Mouse (Mus musculus): ENCODE measurements around the gene Paqr5. TPM values are rescaled to one million over a fixed set of nuclear protein-coding genes. Genes with fewer than 3 reads are reported as not detected.
A peak's percentile ranks its signal among the peaks of the same experiment; 100 is the strongest.

Gene Paqr5
- polyA plus RNA-seq, 1 experiment from 2014 or later = 0.25 TPM

DNA sequence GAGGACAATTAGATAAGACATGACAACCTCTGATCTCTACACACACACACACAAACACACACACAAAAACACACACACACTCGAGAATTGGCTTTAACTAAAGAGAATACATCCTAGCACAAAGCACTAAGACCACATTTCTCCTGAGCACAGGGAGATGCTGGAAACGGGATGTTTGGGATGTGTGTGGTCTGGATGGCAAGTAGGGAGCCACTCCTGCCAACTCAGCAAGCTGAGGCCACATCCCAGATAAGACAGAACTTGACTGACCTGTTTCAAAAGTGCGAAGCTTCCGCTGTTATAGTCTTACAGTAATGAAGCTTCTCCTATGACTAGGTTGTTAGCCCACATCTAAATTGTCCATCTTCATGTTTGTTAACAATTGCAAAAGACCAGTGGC, 35.5 kb downstream of the Paqr5 start:
- no peak overlapping the region for H3K9ac ChIP-seq (replicated peaks; ENCODE audit: low read depth, low read length)
- H3K36me3 ChIP-seq (ENCODE audit: control insufficient read depth, insufficient read depth) = no peaks in the 10 kb centered on the region
- H3K4me3 ChIP-seq (replicated peaks; ENCODE audit: low read length) = no peak overlapping the region
- H3K4me1 ChIP-seq (replicated peaks; ENCODE audit: control insufficient read depth, insufficient read depth, low read length) = no peaks in the 10 kb centered on the region
- 64% methylated on average over 4 of the region's 4 CpGs for WGBS
- no peaks in the 10 kb centered on the region for H3K27me3 ChIP-seq (replicated peaks; ENCODE audit: control insufficient read depth, insufficient read depth, low read length)
- ATAC-seq = no peak
- no peaks in the 10 kb centered on the region for H3K9me3 ChIP-seq (ENCODE audit: control insufficient read depth, low read length)
- no peak overlapping the region for H3K4me2 ChIP-seq (ENCODE audit: low read length)
- H3K27ac ChIP-seq (ENCODE audit: low read length) = no peak overlapping the region

- H3K4me2 ChIP-seq (ENCODE audit: low read length) = no peak overlapping the region
- no peak for ATAC-seq
- WGBS = 31% methylated on average over 3 of the region's 3 CpGs
Measured at GRCm38 (mm10) chr9:61990738-61991137, 35.9 kb downstream of the Paqr5 start.

GRCm38 (mm10) chr9:61986055-61986454, 40.6 kb downstream of the Paqr5 start:
- H3K4me1 ChIP-seq (replicated peaks; ENCODE audit: control insufficient read depth, insufficient read depth, low read length) = 0 out of 2 replicates have a peak, but pooled peaks cover 2% of the 10 kb centered on the region
- no peaks in the 10 kb centered on the region for H3K9me3 ChIP-seq (ENCODE audit: control insufficient read depth, low read length)
- no peak overlapping the region for H3K9ac ChIP-seq (replicated peaks; ENCODE audit: low read depth, low read length)
- no peak overlapping the region for H3K4me2 ChIP-seq (ENCODE audit: low read length)
- no peaks in the 10 kb centered on the region for H3K27me3 ChIP-seq (replicated peaks; ENCODE audit: control insufficient read depth, insufficient read depth, low read length)
- H3K4me3 ChIP-seq (replicated peaks; ENCODE audit: low read length) = no peak overlapping the region
- H3K36me3 ChIP-seq (ENCODE audit: control insufficient read depth, insufficient read depth) = no peaks in the 10 kb centered on the region
- 85% methylated on average over 7 of the region's 7 CpGs for WGBS
- no peak for ATAC-seq
- no peak overlapping the region for H3K27ac ChIP-seq (ENCODE audit: low read length)

More at GRCm38 (mm10) chr9:61990738-61991137, 35.9 kb downstream of the Paqr5 start:
- Histone ChIP-seq H3K4me1 (replicated peaks; ENCODE audit: control insufficient read depth, insufficient read depth, low read length) (no peaks in the 10 kb centered on the region), H3K27me3 (replicated peaks; ENCODE audit: control insufficient read depth, insufficient read depth, low read length) (no peaks in the 10 kb centered on the region), H3K4me3 (replicated peaks; ENCODE audit: low read length) (no peak overlapping the region), H3K27ac (ENCODE audit: low read length) (no peak overlapping the region), H3K9ac (replicated peaks; ENCODE audit: low read depth, low read length) (no peak overlapping the region), H3K9me3 (ENCODE audit: control insufficient read depth, low read length) (no peaks in the 10 kb centered on the region), H3K36me3 (ENCODE audit: control insufficient read depth, insufficient read depth) (no peaks in the 10 kb centered on the region)

DNA sequence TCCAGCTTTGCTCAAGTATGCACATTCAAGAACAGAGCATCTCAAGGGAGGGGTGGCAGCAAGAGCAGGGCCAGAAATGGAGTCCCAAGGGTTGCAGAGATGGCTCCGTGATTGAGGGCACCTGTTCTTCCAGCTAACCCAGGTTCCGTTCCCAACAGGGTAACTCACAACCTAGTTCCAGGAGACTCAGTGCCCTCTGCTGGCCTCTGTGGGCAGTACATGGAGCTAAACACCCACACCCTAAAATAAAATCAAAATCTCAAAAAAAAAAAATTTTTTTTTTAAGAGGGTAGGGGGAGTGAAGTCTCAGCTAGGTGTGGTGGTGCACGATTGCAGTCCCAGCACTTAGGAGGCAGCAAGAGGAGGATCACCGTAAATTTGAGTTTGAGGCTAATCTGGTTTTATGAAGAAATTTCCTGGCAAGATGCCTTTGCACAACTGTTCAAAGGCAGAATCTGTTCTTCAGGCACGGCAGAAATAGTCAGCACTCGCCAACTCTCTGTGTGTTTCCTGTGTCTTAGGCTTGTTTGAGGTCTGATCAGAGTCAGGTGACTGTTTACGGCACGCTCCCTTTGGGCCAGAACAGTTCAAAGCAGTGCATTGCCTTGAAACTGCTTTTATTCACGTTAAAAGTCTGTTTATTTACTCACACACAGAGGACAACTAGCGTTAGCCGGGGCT, 41.3 kb downstream of the Paqr5 start:
- ATAC-seq = no peak
- Histone ChIP-seq H3K4me2 (ENCODE audit: low read length) (no peak overlapping the region), H3K4me3 (replicated peaks; ENCODE audit: low read length) (no peak overlapping the region), H3K9ac (replicated peaks; ENCODE audit: low read depth, low read length) (no peak overlapping the region), H3K27ac (ENCODE audit: low read length) (peak overlapping the region; percentile 23; the same call in 1 of the 2 replicates), H3K4me1 (replicated peaks; ENCODE audit: control insufficient read depth, insufficient read depth, low read length) (0 out of 2 replicates have a peak, but pooled peaks cover 2% of the 10 kb centered on the region), H3K36me3 (ENCODE audit: control insufficient read depth, insufficient read depth) (no peaks in the 10 kb centered on the region), H3K9me3 (ENCODE audit: control insufficient read depth, low read length) (no peaks in the 10 kb centered on the region), H3K27me3 (replicated peaks; ENCODE audit: control insufficient read depth, insufficient read depth, low read length) (no peaks in the 10 kb centered on the region)
- 51% methylated on average over 11 of the region's 11 CpGs for WGBS

GRCm38 (mm10) chr9:61982940-61983620, 43.6 kb downstream of the Paqr5 start:
- Histone ChIP-seq H3K27ac (ENCODE audit: low read length) (no peak overlapping the region), H3K4me1 (replicated peaks; ENCODE audit: control insufficient read depth, insufficient read depth, low read length) (0 out of 2 replicates have a peak, but pooled peaks cover 2% of the 10 kb centered on the region), H3K27me3 (replicated peaks; ENCODE audit: control insufficient read depth, insufficient read depth, low read length) (no peaks in the 10 kb centered on the region), H3K9ac (replicated peaks; ENCODE audit: low read depth, low read length) (no peak overlapping the region), H3K4me2 (ENCODE audit: low read length) (no peak overlapping the region), H3K4me3 (replicated peaks; ENCODE audit: low read length) (no peak overlapping the region), H3K36me3 (ENCODE audit: control insufficient read depth, insufficient read depth) (no peaks in the 10 kb centered on the region), H3K9me3 (ENCODE audit: control insufficient read depth, low read length) (no peaks in the 10 kb centered on the region)
- no peak for ATAC-seq
- WGBS = 91% methylated on average over 7 of the region's 7 CpGs

- ATAC-seq = no peak
- Histone ChIP-seq H3K27ac (ENCODE audit: low read length) (no peak overlapping the region), H3K9me3 (ENCODE audit: control insufficient read depth, low read length) (no peaks in the 10 kb centered on the region), H3K4me3 (replicated peaks; ENCODE audit: low read length) (no peak overlapping the region), H3K4me1 (replicated peaks; ENCODE audit: control insufficient read depth, insufficient read depth, low read length) (0 out of 2 replicates have a peak, but pooled peaks cover 2% of the 10 kb centered on the region), H3K36me3 (ENCODE audit: control insufficient read depth, insufficient read depth) (no peaks in the 10 kb centered on the region), H3K4me2 (ENCODE audit: low read length) (no peak overlapping the region), H3K27me3 (replicated peaks; ENCODE audit: control insufficient read depth, insufficient read depth, low read length) (no peaks in the 10 kb centered on the region), H3K9ac (replicated peaks; ENCODE audit: low read depth, low read length) (no peak overlapping the region)
- 72% methylated on average over 5 of the region's 5 CpGs for WGBS
Measured at GRCm38 (mm10) chr9:61981876-61982275, 44.8 kb downstream of the Paqr5 start.

DNA sequence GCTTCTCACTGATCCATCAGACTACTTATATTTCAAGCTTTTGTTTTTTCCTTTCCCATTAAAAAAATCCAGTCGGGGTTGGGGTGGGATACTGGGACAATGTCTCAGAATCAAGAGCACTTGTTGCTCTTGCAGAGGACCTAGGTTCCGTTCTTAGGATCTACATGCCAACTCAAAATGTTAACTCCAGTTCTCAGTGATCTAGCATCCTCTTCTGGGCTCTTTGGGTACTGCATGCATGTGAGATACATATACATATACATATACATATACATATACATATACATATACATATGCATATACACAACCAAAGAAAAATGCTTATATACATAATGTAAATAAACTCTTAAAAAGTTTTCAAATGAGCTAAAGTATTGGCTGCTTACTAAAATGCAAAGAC, 46.7 kb downstream of the Paqr5 start:
- no peak for ATAC-seq
- H3K36me3 ChIP-seq (ENCODE audit: control insufficient read depth, insufficient read depth) = no peaks in the 10 kb centered on the region
- WGBS = 86% methylated on average over 2 of the region's 2 CpGs
- H3K4me3 ChIP-seq (replicated peaks; ENCODE audit: low read length) = no peak overlapping the region
- no peak overlapping the region for H3K27ac ChIP-seq (ENCODE audit: low read length)
- no peak overlapping the region for H3K9ac ChIP-seq (replicated peaks; ENCODE audit: low read depth, low read length)
- no peaks in the 10 kb centered on the region for H3K9me3 ChIP-seq (ENCODE audit: control insufficient read depth, low read length)
- H3K4me1 ChIP-seq (replicated peaks; ENCODE audit: control insufficient read depth, insufficient read depth, low read length) = no peaks in the 10 kb centered on the region
- no peaks in the 10 kb centered on the region for H3K27me3 ChIP-seq (replicated peaks; ENCODE audit: control insufficient read depth, insufficient read depth, low read length)
- H3K4me2 ChIP-seq (ENCODE audit: low read length) = no peak overlapping the region

DNA sequence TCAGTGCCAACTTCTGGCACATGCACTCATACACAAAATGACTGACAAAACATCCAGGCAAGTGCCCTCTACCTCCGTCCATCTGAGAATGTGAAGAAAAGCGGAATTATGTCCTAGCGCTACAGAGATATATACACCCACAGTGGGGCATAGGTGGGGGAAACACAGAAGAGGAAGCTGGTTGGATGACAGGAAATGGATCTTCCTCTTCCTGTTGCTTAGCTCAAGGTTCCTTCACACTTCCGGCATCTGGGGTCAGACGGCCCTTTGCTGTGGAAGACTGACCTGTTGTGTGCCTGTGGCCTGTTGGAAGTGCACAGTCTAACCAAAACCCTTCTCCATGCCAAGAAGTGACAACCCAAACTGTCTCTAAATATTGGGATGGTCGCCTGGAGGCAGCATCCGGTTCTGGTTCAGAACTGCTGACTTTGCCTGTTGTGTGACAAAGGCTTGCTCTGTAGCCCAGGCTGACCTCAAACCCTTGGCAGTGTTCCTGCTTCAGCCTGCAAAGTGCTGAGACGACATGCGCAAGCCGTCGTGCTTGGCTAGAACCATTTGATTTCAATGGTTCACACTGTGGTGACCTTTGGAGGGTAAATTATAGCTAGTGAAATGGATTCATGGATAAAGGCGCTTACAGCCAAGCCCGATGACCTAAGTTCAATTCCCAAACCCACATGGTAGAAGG, 49.3 kb downstream of the Paqr5 start:
- H3K4me3 ChIP-seq (replicated peaks; ENCODE audit: low read length) = no peak overlapping the region
- H3K36me3 ChIP-seq (ENCODE audit: control insufficient read depth, insufficient read depth) = no peaks in the 10 kb centered on the region
- no peak overlapping the region for H3K9ac ChIP-seq (replicated peaks; ENCODE audit: low read depth, low read length)
- no peaks in the 10 kb centered on the region for H3K27me3 ChIP-seq (replicated peaks; ENCODE audit: control insufficient read depth, insufficient read depth, low read length)
- no peaks in the 10 kb centered on the region for H3K9me3 ChIP-seq (ENCODE audit: control insufficient read depth, low read length)
- H3K4me1 ChIP-seq (replicated peaks; ENCODE audit: control insufficient read depth, insufficient read depth, low read length) = no peaks in the 10 kb centered on the region
- no peak overlapping the region for H3K4me2 ChIP-seq (ENCODE audit: low read length)
- no peak for ATAC-seq
- no peak overlapping the region for H3K27ac ChIP-seq (ENCODE audit: low read length)
- 90% methylated on average over 13 of the region's 13 CpGs for WGBS

GRCm38 (mm10) chr9:61972031-61972430, 54.6 kb downstream of the Paqr5 start:
- Histone ChIP-seq H3K9ac (replicated peaks; ENCODE audit: low read depth, low read length) (no peak overlapping the region), H3K27me3 (replicated peaks; ENCODE audit: control insufficient read depth, insufficient read depth, low read length) (no peaks in the 10 kb centered on the region), H3K36me3 (ENCODE audit: control insufficient read depth, insufficient read depth) (no peaks in the 10 kb centered on the region), H3K4me2 (ENCODE audit: low read length) (no peak overlapping the region), H3K4me3 (replicated peaks; ENCODE audit: low read length) (no peak overlapping the region), H3K9me3 (ENCODE audit: control insufficient read depth, low read length) (no peaks in the 10 kb centered on the region), H3K4me1 (replicated peaks; ENCODE audit: control insufficient read depth, insufficient read depth, low read length) (no peaks in the 10 kb centered on the region), H3K27ac (ENCODE audit: low read length) (no peak overlapping the region)
- 51% methylated on average over 9 of the region's 9 CpGs for WGBS
- no peak for ATAC-seq

All from forebrain, embryonic 16.5 days (tissue).